Mouse (Mus musculus): Measurements from ENCODE around the gene Yeats4.

DNA sequence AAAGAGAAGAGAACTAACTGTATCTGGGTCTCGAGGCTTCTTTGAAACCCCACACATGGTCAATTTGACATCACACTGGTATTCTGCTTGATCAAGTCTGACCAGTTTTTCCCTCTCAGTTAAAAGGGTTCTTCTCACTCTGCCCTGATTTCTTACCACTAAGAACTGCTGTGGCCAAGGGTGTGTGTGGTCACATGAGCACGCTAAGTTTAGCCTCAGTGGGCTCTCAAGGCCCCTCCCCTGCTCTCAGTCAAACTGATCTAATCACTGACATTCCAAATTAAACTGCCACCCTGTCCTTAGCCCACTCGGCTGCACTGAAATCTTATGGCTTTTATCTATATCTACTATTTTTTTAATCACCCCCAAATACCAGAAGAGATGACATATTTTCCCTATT, 43.2 kb downstream of the Yeats4 start:
- TF ChIP-seq POLR2A (IDR thresholded peaks at IDR 0.05; ENCODE audit: borderline replicate concordance, control insufficient read depth, low read depth, low read length) (no peak), CTCF (IDR thresholded peaks at IDR 0.05; ENCODE audit: control insufficient read depth, insufficient read depth, low read length) (no peak)

All from bone marrow, adult 2 months (tissue).